17 mouse cellular contexts compared by ENCODE assay signal in the genomic region with DNA sequence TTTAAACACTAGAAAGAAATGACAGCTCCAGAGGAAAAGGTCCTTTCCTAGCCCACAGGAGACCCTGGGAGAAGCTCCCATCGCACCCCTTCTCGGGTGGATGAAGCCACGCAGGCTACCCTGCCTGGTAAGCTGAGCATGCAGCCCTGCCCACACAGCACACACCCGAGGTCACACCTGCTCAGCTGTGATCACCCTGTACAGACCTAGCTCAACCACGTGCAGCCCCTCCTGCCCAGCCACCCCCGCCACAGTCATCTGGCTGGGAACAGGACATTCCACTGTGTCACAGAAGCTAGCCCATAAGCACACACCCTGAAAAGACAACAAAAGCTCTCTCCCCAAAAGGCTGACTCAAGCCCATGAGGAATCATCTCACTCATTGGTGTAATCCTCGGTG. TPM values are rescaled to one million over a fixed set of nuclear protein-coding genes. Genes with fewer than 3 reads are reported as not detected.
DNase-seq lines count a peak whose midpoint lies in the region; ATAC-seq and TF ChIP-seq lines count a peak whose summit lies in the region.
"Had no signal": no experiment of that assay in that cellular context is flagged by ENCODE, and none has a peak within 500 bp of the region (broad histone marks: within the 10 kb centered on the region; RNA-seq: fewer than 3 reads in every experiment).

No protein-coding gene starts in this region.

- H3K9me3 ChIP-seq in midbrain, embryonic 12.5 days, result no peaks in the 10 kb centered on the region
- no peaks in the 10 kb centered on the region for H3K9me3 ChIP-seq in midbrain, embryonic 11.5 days (ENCODE audit: control insufficient read depth, low read length)
- no peaks in the 10 kb centered on the region for H3K9me3 ChIP-seq in stomach, postnatal 0 days (ENCODE audit: control insufficient read depth, low read length)
- H3K9me3 ChIP-seq: hindbrain, embryonic 12.5 days; limb, embryonic 12.5 days; liver, embryonic 13.5 days; neural tube, embryonic 15.5 days had no signal

- no peak overlapping the region for H3K4me2 ChIP-seq in midbrain, embryonic 12.5 days (replicated peaks)
- H3K4me2 ChIP-seq in midbrain, embryonic 11.5 days, result no peak overlapping the region
- no peak overlapping the region for H3K4me2 ChIP-seq in stomach, postnatal 0 days (replicated peaks; ENCODE audit: low read depth)
- H3K4me2 ChIP-seq: hindbrain, embryonic 12.5 days; limb, embryonic 12.5 days; liver, embryonic 13.5 days; neural tube, embryonic 15.5 days had no signal

- WGBS in midbrain, embryonic 12.5 days, result 81% methylated on average over 7 of the region's 7 CpGs
- 85% methylated on average over 6 of the region's 7 CpGs for WGBS in midbrain, embryonic 11.5 days
- WGBS in stomach, postnatal 0 days, result 43% methylated on average over 7 of the region's 7 CpGs

- no peak for TF ChIP-seq CTCF in stomach, postnatal 0 days (IDR thresholded peaks at IDR 0.05; ENCODE audit: low read depth)

- DNase-seq in heart, adult 11 months, result peak; percentile 76
- DNase-seq in heart, postnatal 10 days, result no peak
- no peak for DNase-seq in midbrain, embryonic 11.5 days (ENCODE audit: low spot score, missing footprints)
- peak; percentile 48 for DNase-seq in lung, postnatal 36 days
- DNase-seq in stomach, postnatal 0 days (ENCODE audit: low spot score), result peak; percentile 54
- no peak for DNase-seq in spleen, adult 12 weeks (ENCODE audit: low spot score)
- DNase-seq: cerebellum, postnatal 10 days; gastrocnemius, postnatal 25 days; kidney, adult 18-20 months; kidney, postnatal 14 days; liver, embryonic 13.5 days; right cerebral cortex, postnatal 25 days; thymus, adult 18-20 months had no signal

- no peaks in the 10 kb centered on the region for H3K27me3 ChIP-seq in midbrain, embryonic 12.5 days
- H3K27me3 ChIP-seq in midbrain, embryonic 11.5 days (ENCODE audit: control insufficient read depth, insufficient read depth, low read length), result no peaks in the 10 kb centered on the region
- no peaks in the 10 kb centered on the region for H3K27me3 ChIP-seq in stomach, postnatal 0 days (ENCODE audit: control insufficient read depth, insufficient read depth, low read length)
- H3K27me3 ChIP-seq: hindbrain, embryonic 12.5 days; liver, embryonic 13.5 days; neural tube, embryonic 15.5 days had no signal

- H3K4me1 ChIP-seq in midbrain, embryonic 12.5 days, result no peaks in the 10 kb centered on the region
- H3K4me1 ChIP-seq in midbrain, embryonic 11.5 days (ENCODE audit: control insufficient read depth, insufficient read depth, low read length), result no peaks in the 10 kb centered on the region
- H3K4me1 ChIP-seq in stomach, postnatal 0 days (replicated peaks; ENCODE audit: control insufficient read depth, insufficient read depth), result no peaks in the 10 kb centered on the region
- H3K4me1 ChIP-seq: hindbrain, embryonic 12.5 days; limb, embryonic 12.5 days; neural tube, embryonic 15.5 days had no signal

- ATAC-seq in midbrain, embryonic 12.5 days (ENCODE audit: low FRiP score, low read depth), result 0 out of 2 replicates have a peak, but pooled peaks have one; percentile 41
- ATAC-seq in midbrain, embryonic 11.5 days (ENCODE audit: low FRiP score), result no peak
- peak; percentile 89 for ATAC-seq in stomach, postnatal 0 days (ENCODE audit: low FRiP score, low TSS enrichment)

- intact Hi-C loops in heart, postnatal 10 days (cut with DNase I), result no loop called here

- no peak overlapping the region for H3K27ac ChIP-seq in midbrain, embryonic 12.5 days (replicated peaks)
- H3K27ac ChIP-seq in midbrain, embryonic 11.5 days (ENCODE audit: low read depth, low read length), result no peak overlapping the region
- no peak overlapping the region for H3K27ac ChIP-seq in stomach, postnatal 0 days (replicated peaks)
- H3K27ac ChIP-seq: hindbrain, embryonic 12.5 days; limb, embryonic 12.5 days; liver, embryonic 13.5 days; neural tube, embryonic 15.5 days had no signal

- no peak overlapping the region for H3K9ac ChIP-seq in midbrain, embryonic 12.5 days (replicated peaks)
- H3K9ac ChIP-seq in midbrain, embryonic 11.5 days (ENCODE audit: low read length), result no peak overlapping the region
- H3K9ac ChIP-seq in stomach, postnatal 0 days (ENCODE audit: low read length), result no peak overlapping the region
- H3K9ac ChIP-seq: hindbrain, embryonic 12.5 days; limb, embryonic 12.5 days; liver, embryonic 13.5 days; neural tube, embryonic 15.5 days had no signal

- no peak overlapping the region for H3K4me3 ChIP-seq in midbrain, embryonic 12.5 days
- H3K4me3 ChIP-seq in midbrain, embryonic 11.5 days (ENCODE audit: low read depth, low read length), result no peak overlapping the region
- no peak overlapping the region for H3K4me3 ChIP-seq in stomach, postnatal 0 days (ENCODE audit: low read depth, low read length)
- H3K4me3 ChIP-seq: hindbrain, embryonic 12.5 days; limb, embryonic 12.5 days; liver, embryonic 13.5 days; neural tube, embryonic 15.5 days had no signal

- no peak for TF ChIP-seq EP300 in stomach, postnatal 0 days (optimal IDR thresholded peaks at IDR 0.05)

- H3K36me3 ChIP-seq in midbrain, embryonic 12.5 days, result no peaks in the 10 kb centered on the region
- no peaks in the 10 kb centered on the region for H3K36me3 ChIP-seq in midbrain, embryonic 11.5 days (ENCODE audit: control insufficient read depth, insufficient read depth, low read length)
- H3K36me3 ChIP-seq in stomach, postnatal 0 days (ENCODE audit: control insufficient read depth, insufficient read depth, low read length), result no peaks in the 10 kb centered on the region
- H3K36me3 ChIP-seq: hindbrain, embryonic 12.5 days; limb, embryonic 12.5 days; liver, embryonic 13.5 days; neural tube, embryonic 15.5 days had no signal

RNA-seq across cellular contexts. Expression of a gene that starts 14.8 kb away (rescaled TPM):
- total RNA-seq in heart, postnatal 10 days (2021), result 1 to 10 TPM; 2.7 to 2.9 TPM
- polyA plus RNA-seq in midbrain, embryonic 12.5 days (2016; fragmentation: Nextera tagmentation; extraction: Ambion mirVana), result 1.4 and 1.7 TPM in 2 replicates
- 2.0 and 2.2 TPM in 2 replicates for polyA plus RNA-seq in midbrain, embryonic 11.5 days (2014; fragmentation: Nextera tagmentation; extraction: Ambion mirVana)
- polyA plus RNA-seq in stomach, postnatal 0 days (2015; fragmentation: Nextera tagmentation; extraction: Ambion mirVana), result 3.7 and 5.0 TPM in 2 replicates

RNA-seq across cellular contexts. Expression of a gene that starts 55.8 kb away (rescaled TPM):
- total RNA-seq in heart, postnatal 10 days (2021), result 1 to 10 TPM; 7.1 to 8.0 TPM
- 30.3 and 32.2 TPM in 2 replicates for polyA plus RNA-seq in midbrain, embryonic 12.5 days (2016; fragmentation: Nextera tagmentation; extraction: Ambion mirVana)
- 39.2 and 39.9 TPM in 2 replicates for polyA plus RNA-seq in midbrain, embryonic 11.5 days (2014; fragmentation: Nextera tagmentation; extraction: Ambion mirVana)
- polyA plus RNA-seq in stomach, postnatal 0 days (2015; fragmentation: Nextera tagmentation; extraction: Ambion mirVana), result 26.8 and 29.3 TPM in 2 replicates

Comparison
In these comparisons a context has a peak if more than half of its experiments do, and no peak if none do; other contexts are left out.
1. DNase-seq: peak in heart, adult 11 months (single experiment), lung, postnatal 36 days (single experiment) and stomach, postnatal 0 days (single experiment); none in heart, postnatal 10 days (0 of 2), midbrain, embryonic 11.5 days (single experiment) and spleen, adult 12 weeks (single experiment).